Mouse (Mus musculus): ENCODE data around the gene Cnnm1. TPM values are rescaled to one million over a fixed set of nuclear protein-coding genes. Genes with fewer than 3 reads are reported as not detected.

The Cnnm1 gene
- polyA plus RNA-seq, 1 experiment from 2014 or later, result 0.11 TPM

DNA sequence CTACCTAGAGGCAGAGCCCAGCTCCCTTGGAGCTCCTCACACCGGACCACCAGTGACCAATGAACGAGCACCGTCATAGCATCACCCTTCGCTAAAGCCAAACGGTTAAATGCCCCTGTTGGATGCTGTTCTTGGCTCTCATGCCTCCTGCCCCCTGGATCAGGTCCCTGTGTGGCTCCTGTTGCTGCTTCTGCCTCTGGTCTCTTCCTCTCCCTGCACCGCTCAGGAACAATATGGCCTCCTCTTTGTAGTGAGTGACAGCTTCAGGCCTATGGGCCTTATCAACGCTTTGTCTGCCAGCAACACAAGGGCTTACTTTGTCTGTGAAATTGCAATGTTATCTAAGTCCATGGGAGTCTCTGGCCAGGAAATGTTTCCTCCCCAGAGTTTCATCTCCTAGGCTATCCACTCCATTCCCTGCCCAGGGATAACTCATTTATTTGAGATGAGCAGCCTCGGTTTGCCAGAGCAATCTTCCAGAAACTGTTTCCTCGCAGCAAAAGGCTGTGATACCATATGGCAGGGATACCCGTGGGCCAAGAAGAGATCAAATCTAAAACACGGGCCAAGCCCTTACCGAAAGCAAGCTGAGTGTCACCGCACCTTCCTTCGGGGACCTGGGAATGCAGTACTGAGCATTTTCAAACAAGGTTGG, 25.5 kb downstream of the Cnnm1 start:
- Histone ChIP-seq H3K4me1 (no peaks in the 10 kb centered on the region), H3K36me3 (no peaks in the 10 kb centered on the region), H3K4me2 (no peak overlapping the region), H3K4me3 (no peak overlapping the region), H3K9ac (no peak overlapping the region), H3K27ac (replicated peaks) (no peak overlapping the region), H3K9me3 (no peaks in the 10 kb centered on the region), H3K27me3 (replicated peaks) (0 out of 2 replicates have a peak, but pooled peaks cover 1% of the 10 kb centered on the region)
- WGBS, result 77% methylated on average over 14 of the region's 14 CpGs
- ATAC-seq (ENCODE audit: extremely low read depth, insufficient number of reproducible peaks, low FRiP score, low TSS enrichment), result no peak

DNA sequence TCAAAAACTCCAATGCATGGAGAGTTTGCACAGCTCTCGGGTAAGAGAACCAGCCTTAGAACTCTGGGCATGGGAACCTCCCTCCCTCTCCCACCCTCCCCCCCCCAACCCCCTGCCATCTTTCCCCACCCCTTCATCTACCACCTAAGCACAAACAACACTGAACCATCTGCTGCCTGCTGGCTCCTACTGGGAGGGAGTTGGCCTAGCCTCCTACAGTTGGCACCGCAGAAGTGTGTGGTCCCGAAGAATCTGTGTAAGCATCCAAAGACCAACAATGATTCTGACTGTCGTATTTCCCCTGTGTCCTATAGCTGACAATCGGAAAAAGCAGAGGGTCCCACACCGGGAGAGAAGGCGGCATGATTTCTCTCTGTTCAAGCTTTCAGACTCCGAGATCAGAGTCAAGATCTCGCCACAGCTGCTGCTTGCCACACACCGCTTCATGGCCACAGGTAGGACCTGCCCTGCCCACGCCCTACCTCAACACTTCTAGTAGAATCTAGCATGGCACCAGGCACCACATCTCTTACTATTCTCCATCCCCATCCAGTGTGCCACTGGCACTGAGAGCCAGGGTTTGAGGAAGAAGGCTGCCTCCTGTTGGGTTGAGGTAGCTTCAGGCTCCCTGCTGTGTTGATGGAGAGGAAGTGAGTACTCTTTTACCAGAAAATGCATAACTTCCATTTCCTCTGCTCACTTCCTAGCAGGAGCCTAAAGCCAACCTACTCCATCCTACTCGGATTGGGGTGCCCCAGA, 27.9 kb downstream of the Cnnm1 start:
- ATAC-seq (ENCODE audit: extremely low read depth, insufficient number of reproducible peaks, low FRiP score, low TSS enrichment), result no peak
- Histone ChIP-seq H3K9ac (no peak overlapping the region), H3K27me3 (replicated peaks) (no peaks in the 10 kb centered on the region), H3K36me3 (no peaks in the 10 kb centered on the region), H3K4me1 (no peaks in the 10 kb centered on the region), H3K9me3 (no peaks in the 10 kb centered on the region), H3K4me2 (no peak overlapping the region), H3K4me3 (no peak overlapping the region), H3K27ac (replicated peaks) (no peak overlapping the region)
- 64% methylated on average over 12 of the region's 12 CpGs for WGBS

DNA sequence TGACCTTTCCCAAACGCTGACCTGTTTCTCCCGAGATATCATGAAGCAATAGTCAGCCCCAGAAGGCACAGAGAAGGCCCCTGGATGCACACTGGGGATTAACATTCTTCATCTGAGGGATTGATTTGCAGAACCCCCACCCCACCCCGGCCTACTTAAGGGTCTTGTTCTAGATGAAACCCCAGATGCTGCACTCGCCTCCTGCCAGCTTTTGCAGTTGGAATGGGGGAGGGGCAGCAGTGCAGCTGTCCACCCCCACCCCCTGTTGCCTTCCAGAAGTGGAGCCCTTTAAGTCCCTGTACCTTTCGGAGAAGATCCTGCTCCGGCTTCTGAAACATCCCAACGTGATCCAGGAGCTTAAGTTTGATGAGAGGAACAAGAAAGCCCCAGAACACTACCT, 29.1 kb downstream of the Cnnm1 start:
- H3K27me3 ChIP-seq (replicated peaks), result no peaks in the 10 kb centered on the region
- no peak overlapping the region for H3K27ac ChIP-seq (replicated peaks)
- no peaks in the 10 kb centered on the region for H3K9me3 ChIP-seq
- ATAC-seq (ENCODE audit: extremely low read depth, insufficient number of reproducible peaks, low FRiP score, low TSS enrichment), result no peak
- H3K9ac ChIP-seq, result no peak overlapping the region
- no peak overlapping the region for H3K4me2 ChIP-seq
- no peaks in the 10 kb centered on the region for H3K4me1 ChIP-seq
- 45% methylated on average over 7 of the region's 7 CpGs for WGBS
- H3K4me3 ChIP-seq, result no peak overlapping the region
- no peaks in the 10 kb centered on the region for H3K36me3 ChIP-seq

DNA sequence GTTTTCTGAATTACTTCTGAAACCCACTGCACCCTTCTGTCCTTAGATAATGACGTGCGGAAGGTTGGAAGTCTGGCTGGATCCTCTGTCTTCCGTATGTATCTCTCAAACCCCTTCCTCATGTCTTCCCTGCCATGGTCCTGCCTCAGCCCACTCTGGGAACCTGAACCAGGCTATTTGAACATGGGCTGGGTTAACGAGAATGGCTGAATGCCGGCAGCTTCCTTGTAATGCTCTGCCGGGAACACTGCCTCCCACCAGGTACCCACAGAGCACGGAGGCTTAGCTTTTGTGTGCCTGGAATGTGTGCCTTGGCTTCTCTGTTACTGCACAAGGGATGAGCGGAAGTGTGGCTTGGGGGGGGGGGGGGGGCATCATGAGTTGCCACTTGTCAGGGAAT, 32.1 kb downstream of the Cnnm1 start:
- 80% methylated on average over 8 of the region's 8 CpGs for WGBS
- Histone ChIP-seq H3K27me3 (replicated peaks) (no peaks in the 10 kb centered on the region), H3K27ac (replicated peaks) (no peak overlapping the region), H3K4me1 (peaks cover 20% of the 10 kb centered on the region), H3K4me3 (no peak overlapping the region), H3K9ac (no peak overlapping the region), H3K4me2 (no peak overlapping the region), H3K9me3 (no peaks in the 10 kb centered on the region), H3K36me3 (no peaks in the 10 kb centered on the region)
- ATAC-seq (ENCODE audit: extremely low read depth, insufficient number of reproducible peaks, low FRiP score, low TSS enrichment), result no peak

DNA sequence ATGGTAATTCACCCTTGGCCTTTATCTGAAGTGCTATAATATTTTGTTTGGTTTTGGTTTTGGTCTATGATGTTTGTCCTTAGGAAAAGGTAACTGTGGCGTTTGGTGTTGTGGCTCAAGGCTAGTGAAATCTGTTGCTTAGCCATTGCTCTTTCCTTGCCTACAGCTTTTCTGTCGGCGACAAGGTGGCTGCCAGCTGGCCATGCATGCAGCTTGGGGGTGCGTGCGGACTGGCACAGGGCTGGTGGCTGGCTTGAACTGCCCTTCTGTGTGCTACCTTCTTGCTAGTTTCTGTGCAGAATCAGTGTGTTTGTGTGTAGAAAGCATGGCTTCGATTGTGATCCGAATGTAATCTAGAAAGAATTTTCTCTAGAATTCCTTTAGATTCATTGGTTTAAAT, 32.5 kb downstream of the Cnnm1 start:
- no peaks in the 10 kb centered on the region for H3K36me3 ChIP-seq
- no peaks in the 10 kb centered on the region for H3K27me3 ChIP-seq (replicated peaks)
- no peak for ATAC-seq (ENCODE audit: extremely low read depth, insufficient number of reproducible peaks, low FRiP score, low TSS enrichment)
- no peaks in the 10 kb centered on the region for H3K9me3 ChIP-seq
- H3K27ac ChIP-seq (replicated peaks), result no peak overlapping the region
- no peak overlapping the region for H3K4me2 ChIP-seq
- no peak overlapping the region for H3K9ac ChIP-seq
- WGBS, result 87% methylated on average over 7 of the region's 7 CpGs
- peaks cover 23% of the 10 kb centered on the region for H3K4me1 ChIP-seq
- no peak overlapping the region for H3K4me3 ChIP-seq

DNA sequence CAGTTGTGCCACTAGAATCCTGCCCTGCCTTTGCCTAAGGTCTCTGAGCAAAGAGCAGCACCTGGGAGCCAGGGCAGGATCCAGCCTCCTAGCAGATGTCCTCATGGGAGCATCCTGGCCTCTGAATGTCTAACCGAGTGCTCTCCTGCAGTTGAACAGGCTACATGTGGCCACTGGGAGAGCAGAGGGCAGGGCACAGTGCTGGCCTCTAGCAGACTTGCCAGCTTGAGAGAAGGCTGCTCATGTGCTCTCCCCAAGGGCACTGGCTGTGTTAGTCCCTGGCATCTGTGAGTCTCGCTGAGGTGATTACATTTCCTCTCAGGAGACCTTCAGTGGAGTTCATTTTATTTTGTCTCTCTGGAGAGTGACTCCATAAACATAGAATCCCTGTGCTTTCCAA, 35.4 kb downstream of the Cnnm1 start:
- H3K9me3 ChIP-seq, result no peaks in the 10 kb centered on the region
- no peak overlapping the region for H3K4me3 ChIP-seq
- H3K4me2 ChIP-seq, result no peak overlapping the region
- H3K36me3 ChIP-seq, result no peaks in the 10 kb centered on the region
- peaks cover 27% of the 10 kb centered on the region for H3K4me1 ChIP-seq
- H3K27me3 ChIP-seq (replicated peaks), result no peaks in the 10 kb centered on the region; the same call in 1 of the 2 replicates
- ATAC-seq (ENCODE audit: extremely low read depth, insufficient number of reproducible peaks, low FRiP score, low TSS enrichment), result no peak
- 34% methylated on average over 2 of the region's 2 CpGs for WGBS
- no peak overlapping the region for H3K9ac ChIP-seq
- H3K27ac ChIP-seq (replicated peaks), result no peak overlapping the region

DNA sequence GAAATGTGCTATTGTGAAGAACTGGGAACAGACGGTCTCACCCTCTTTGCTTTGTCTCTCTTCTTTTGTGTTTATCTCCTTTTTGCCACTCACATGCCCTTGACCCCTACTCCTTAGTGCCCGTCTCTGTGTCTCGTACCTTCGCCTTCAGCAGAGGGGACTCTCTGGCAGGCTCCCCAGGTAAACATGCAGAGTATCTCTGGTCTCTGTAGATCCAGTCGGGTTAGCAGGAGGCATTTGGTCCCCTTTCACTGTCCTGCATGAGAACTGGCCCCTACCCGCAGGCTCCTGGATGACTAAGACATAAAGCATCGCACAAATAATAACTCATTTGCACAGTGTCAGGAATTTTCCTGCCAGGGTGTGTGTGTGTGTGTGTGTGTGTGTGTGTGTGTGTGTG, 35.8 kb downstream of the Cnnm1 start:
- H3K9me3 ChIP-seq, result no peaks in the 10 kb centered on the region
- H3K36me3 ChIP-seq, result no peaks in the 10 kb centered on the region
- no peak for ATAC-seq (ENCODE audit: extremely low read depth, insufficient number of reproducible peaks, low FRiP score, low TSS enrichment)
- H3K27ac ChIP-seq (replicated peaks), result no peak overlapping the region
- peaks cover 27% of the 10 kb centered on the region for H3K4me1 ChIP-seq
- 44% methylated on average over 7 of the region's 7 CpGs for WGBS
- H3K4me2 ChIP-seq, result no peak overlapping the region
- H3K27me3 ChIP-seq (replicated peaks), result no peaks in the 10 kb centered on the region; the same call in 1 of the 2 replicates
- no peak overlapping the region for H3K4me3 ChIP-seq
- H3K9ac ChIP-seq, result no peak overlapping the region

DNA sequence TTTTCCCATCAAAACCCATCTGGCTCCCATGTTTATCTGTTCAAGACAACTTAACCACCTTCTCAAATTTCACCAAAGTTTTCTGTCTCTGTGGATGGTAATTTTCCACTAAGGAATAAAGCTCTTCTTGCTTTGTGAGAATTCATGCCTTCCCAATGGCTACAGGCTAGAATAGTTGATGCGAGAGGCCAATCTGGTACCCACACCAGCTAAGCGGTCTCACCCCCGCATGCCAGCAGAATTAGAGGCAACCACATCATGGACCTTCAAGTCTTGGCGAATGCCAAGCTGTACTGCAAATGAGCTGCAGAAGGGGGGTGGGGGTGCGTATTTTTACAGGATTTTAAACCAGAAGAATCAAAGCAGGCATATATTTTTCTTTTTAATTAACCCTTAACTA, 37.2 kb downstream of the Cnnm1 start:
- Histone ChIP-seq H3K4me2 (no peak overlapping the region), H3K27ac (replicated peaks) (no peak overlapping the region), H3K4me3 (no peak overlapping the region), H3K4me1 (peaks cover 27% of the 10 kb centered on the region), H3K36me3 (no peaks in the 10 kb centered on the region), H3K9me3 (no peaks in the 10 kb centered on the region), H3K27me3 (replicated peaks) (no peaks in the 10 kb centered on the region; the same call in 1 of the 2 replicates), H3K9ac (no peak overlapping the region)
- WGBS, result 88% methylated on average over 5 of the region's 5 CpGs
- no peak for ATAC-seq (ENCODE audit: extremely low read depth, insufficient number of reproducible peaks, low FRiP score, low TSS enrichment)

DNA sequence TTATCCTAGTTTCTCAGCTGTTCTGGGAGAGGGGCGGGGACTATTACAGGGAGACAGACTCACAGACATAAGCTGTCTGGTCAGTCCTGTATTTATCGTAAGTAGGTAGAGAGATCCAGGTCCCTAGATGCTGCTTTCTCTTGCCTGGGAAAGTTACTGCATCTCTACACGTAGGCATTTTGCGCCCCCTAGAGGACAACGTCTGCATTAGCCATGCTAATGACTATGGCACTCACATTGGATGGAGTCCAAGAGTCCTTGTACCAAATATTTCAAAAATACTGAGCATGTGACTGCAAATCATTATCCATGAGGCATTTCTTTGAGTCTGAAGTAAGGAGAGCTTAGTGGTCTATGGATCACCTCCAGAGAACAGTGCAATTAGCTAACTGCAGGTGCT, 38.7 kb downstream of the Cnnm1 start:
- 17% methylated on average over 5 of the region's 5 CpGs for WGBS
- Histone ChIP-seq H3K27ac (replicated peaks) (no peak overlapping the region), H3K27me3 (replicated peaks) (no peaks in the 10 kb centered on the region; the same call in 1 of the 2 replicates), H3K9ac (no peak overlapping the region), H3K4me1 (peaks cover 27% of the 10 kb centered on the region), H3K4me2 (no peak overlapping the region), H3K36me3 (no peaks in the 10 kb centered on the region), H3K4me3 (no peak overlapping the region), H3K9me3 (no peaks in the 10 kb centered on the region)
- no peak for ATAC-seq (ENCODE audit: extremely low read depth, insufficient number of reproducible peaks, low FRiP score, low TSS enrichment)

DNA sequence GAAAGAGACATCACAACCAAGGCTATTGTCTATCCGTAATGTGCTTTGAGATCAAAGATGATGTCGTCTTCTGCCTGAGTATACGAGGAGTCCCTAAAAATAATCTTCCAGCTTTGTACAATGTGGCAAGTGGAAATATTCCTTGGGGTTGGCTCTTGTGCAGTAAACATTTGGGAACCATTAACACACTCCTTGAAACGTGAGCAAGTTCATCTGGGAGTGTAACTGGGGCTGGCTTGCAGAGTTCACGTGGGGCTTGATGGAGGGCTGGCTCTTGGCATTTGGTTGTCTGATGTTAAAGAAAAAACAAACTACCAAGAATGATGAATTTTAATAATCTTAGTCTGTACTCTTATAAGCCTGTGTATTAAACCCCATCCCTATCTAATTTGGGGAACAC, 39.2 kb downstream of the Cnnm1 start:
- Histone ChIP-seq H3K4me3 (no peak overlapping the region), H3K36me3 (no peaks in the 10 kb centered on the region), H3K4me2 (no peak overlapping the region), H3K9ac (no peak overlapping the region), H3K4me1 (peaks cover 27% of the 10 kb centered on the region), H3K27ac (replicated peaks) (no peak overlapping the region), H3K27me3 (replicated peaks) (peaks cover under 1% of the 10 kb centered on the region), H3K9me3 (no peaks in the 10 kb centered on the region)
- 76% methylated on average over 5 of the region's 5 CpGs for WGBS
- ATAC-seq (ENCODE audit: extremely low read depth, insufficient number of reproducible peaks, low FRiP score, low TSS enrichment), result no peak

DNA sequence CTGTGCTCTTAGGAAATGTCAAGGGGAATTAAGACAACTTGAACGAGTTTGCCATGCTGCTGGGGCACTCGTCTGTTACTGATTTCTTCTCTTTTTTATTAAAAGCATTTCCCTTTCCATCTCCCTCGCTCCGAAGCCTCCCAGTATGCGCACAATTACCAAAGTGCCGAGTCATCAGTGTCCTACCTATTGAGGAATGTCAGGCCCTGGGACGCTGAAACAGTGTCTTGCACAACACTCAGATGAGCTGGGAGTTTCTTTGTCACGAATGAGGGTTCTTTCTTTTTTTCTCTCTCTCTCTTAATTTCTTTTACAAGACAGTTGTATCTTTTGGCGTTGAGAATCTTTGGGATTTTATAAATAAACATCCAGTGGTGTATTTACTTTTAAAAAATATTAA, 40.3 kb downstream of the Cnnm1 start:
- H3K27me3 ChIP-seq (replicated peaks), result peaks cover 12% of the 10 kb centered on the region
- H3K9me3 ChIP-seq, result no peaks in the 10 kb centered on the region
- no peak overlapping the region for H3K9ac ChIP-seq
- no peaks in the 10 kb centered on the region for H3K36me3 ChIP-seq
- H3K4me3 ChIP-seq, result no peak overlapping the region
- H3K4me2 ChIP-seq, result no peak overlapping the region
- peaks cover 24% of the 10 kb centered on the region for H3K4me1 ChIP-seq
- 65% methylated on average over 9 of the region's 9 CpGs for WGBS
- no peak overlapping the region for H3K27ac ChIP-seq (replicated peaks)
- no peak for ATAC-seq (ENCODE audit: extremely low read depth, insufficient number of reproducible peaks, low FRiP score, low TSS enrichment)

DNA sequence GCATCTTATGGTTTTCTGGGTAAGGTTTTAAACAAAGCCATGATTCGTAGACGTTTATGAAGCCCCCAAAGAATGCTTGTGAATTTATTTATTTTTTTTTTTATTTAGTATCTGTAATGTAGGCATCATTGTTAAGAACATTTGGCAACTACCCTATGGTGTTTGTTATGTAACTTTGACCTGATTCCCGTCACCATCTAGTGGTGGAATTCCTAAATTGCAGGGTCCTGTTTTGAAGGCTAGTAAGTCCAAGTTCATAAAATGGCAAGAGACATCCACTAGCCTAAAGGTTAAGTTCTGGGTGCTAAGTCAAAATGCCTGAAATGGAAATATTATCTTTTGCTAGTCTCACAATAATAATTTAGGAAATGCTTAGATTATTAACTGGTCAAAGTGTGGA, 47.2 kb downstream of the Cnnm1 start:
- Histone ChIP-seq H3K27ac (replicated peaks) (no peak overlapping the region), H3K4me3 (no peak overlapping the region), H3K9ac (no peak overlapping the region), H3K27me3 (replicated peaks) (peaks cover 21% of the 10 kb centered on the region; the same call in 1 of the 2 replicates), H3K4me2 (no peak overlapping the region), H3K4me1 (no peaks in the 10 kb centered on the region), H3K9me3 (no peaks in the 10 kb centered on the region), H3K36me3 (no peaks in the 10 kb centered on the region)
- 25% methylated on average over 3 of the region's 3 CpGs for WGBS
- no peak for ATAC-seq (ENCODE audit: extremely low read depth, insufficient number of reproducible peaks, low FRiP score, low TSS enrichment)

Data from heart, embryonic 13.5 days (tissue).